Mouse (Mus musculus) bone marrow macrophage, adult 2 months (primary cell): Measurements from ENCODE around the gene Copz2.
"Not testable (repeated sequence)": the region's sequence is repeated elsewhere in the genome, so short reads cannot be mapped to it uniquely, and the experiment has no call there.

ENCODE experiments used
- CTCF ChIP-seq: IDR thresholded peaks from 2 replicates; pipeline ENCODE4 v1.5.1; 2012; ENCODE audit warnings: low read depth, mild to moderate bottlenecking, low read length, moderate library complexity
- POLR2A ChIP-seq: IDR thresholded peaks from 2 replicates; pipeline ENCODE4 v1.6.1; 2012; ENCODE audit warnings: mild to moderate bottlenecking, low read depth, low read length, borderline replicate concordance

- TF ChIP-seq CTCF, POLR2A: not testable (repeated sequence)
These were observed 38.5 kb upstream of the Copz2 start for GRCm38 (mm10) chr11:96811188-96811587.
